Mouse (Mus musculus) liver, postnatal 0 days (tissue): Measurements from ENCODE around the gene Akap7. TPM values are rescaled to one million over a fixed set of nuclear protein-coding genes. Genes with fewer than 3 reads are reported as not detected.
A peak's percentile ranks its signal among the peaks of the same experiment; 100 is the strongest.
"Not testable (repeated sequence)": the region's sequence is repeated elsewhere in the genome, so short reads cannot be mapped to it uniquely, and the experiment has no call there.

ENCODE experiments used
- ATAC-seq: fragments of 200-750 bp; cut with Nextera tagmentation; 2 replicates; pipeline ENCODE4 v1.8.0; 2017; ENCODE audit warnings: mild to moderate bottlenecking, moderate library complexity
- DNase-seq: peaks from one replicate; pipeline ENCODE4 v3.0.0-alpha.2; 2016
- H3K27ac ChIP-seq: fragments of 300-500 bp; sonication (generic); 2 replicates; pipeline ENCODE4 v1.5.1; 2014; ENCODE audit warnings: antibody characterized with exemption, moderate library complexity, mild to moderate bottlenecking, low read depth
- H3K27me3 ChIP-seq: fragments of 300-500 bp; sonication (generic); 2 replicates; pipeline ENCODE4 v1.6.1; 2014; ENCODE audit warnings: low read length, control low read depth, mixed read lengths; ENCODE audit not compliant: insufficient read depth
- H3K36me3 ChIP-seq: fragments of 300-500 bp; sonication (generic); replicated peaks from 2 replicates; pipeline ENCODE4 v1.6.1; 2014; ENCODE audit warnings: mild to moderate bottlenecking, control low read depth, low read length, moderate library complexity, mixed read lengths; ENCODE audit not compliant: insufficient read depth
- H3K4me1 ChIP-seq: fragments of 300-500 bp; sonication (generic); 2 replicates; pipeline ENCODE4 v1.6.1; 2014; ENCODE audit warnings: antibody characterized with exemption, mild to moderate bottlenecking, control low read depth; ENCODE audit not compliant: insufficient read depth
- H3K4me2 ChIP-seq: fragments of 300-500 bp; sonication (generic); 2 replicates; pipeline ENCODE4 v1.6.1; 2014; ENCODE audit warnings: low read depth, mild to moderate bottlenecking, low read length, moderate library complexity, mixed read lengths
- H3K4me3 ChIP-seq: fragments of 300-500 bp; sonication (generic); 2 replicates; pipeline ENCODE4 v1.5.1; 2014; ENCODE audit warnings: low read depth, low read length
- H3K9ac ChIP-seq: fragments of 300-500 bp; sonication (generic); replicated peaks from 2 replicates; pipeline ENCODE4 v1.6.1; 2014; ENCODE audit warnings: mild to moderate bottlenecking, moderate library complexity
- H3K9me3 ChIP-seq: fragments of 300-500 bp; sonication (generic); 2 replicates; pipeline ENCODE4 v1.6.1; 2016; ENCODE audit warnings: mild to moderate bottlenecking, control low read depth, low read length, mixed read lengths
- CTCF ChIP-seq: sonication (generic); IDR thresholded peaks from 2 replicates; pipeline ENCODE4 v1.5.1; 2016; ENCODE audit warnings: antibody characterized with exemption, low read depth
- EP300 ChIP-seq: IDR thresholded peaks from 2 replicates; pipeline ENCODE4 v1.6.1; 2016; ENCODE audit warnings: antibody characterized with exemption, low read depth, mild to moderate bottlenecking
- WGBS: fragments of 180-500 bp; shearing (Covaris S2); extraction: QIAGEN DNeasy Blood & Tissue Kit; methylation state at CpG from one replicate; pipeline ENCODE4 v1.1.7; 2014; ENCODE audit not compliant: insufficient replicate concordance; 5-methylcytosine and 5-hydroxymethylcytosine counted together
- polyA plus RNA-seq: library from polyadenylated mRNA; unstranded; fragments of >200 nt; fragmentation: Nextera tagmentation; extraction: Ambion mirVana; gene quantifications from 2 replicates; pipeline ENCODE4 v1.2.1, GENCODE M21; 2015

Akap7 gene
- polyA plus RNA-seq, 1 experiment from 2014 or later: 15.9 TPM

DNA sequence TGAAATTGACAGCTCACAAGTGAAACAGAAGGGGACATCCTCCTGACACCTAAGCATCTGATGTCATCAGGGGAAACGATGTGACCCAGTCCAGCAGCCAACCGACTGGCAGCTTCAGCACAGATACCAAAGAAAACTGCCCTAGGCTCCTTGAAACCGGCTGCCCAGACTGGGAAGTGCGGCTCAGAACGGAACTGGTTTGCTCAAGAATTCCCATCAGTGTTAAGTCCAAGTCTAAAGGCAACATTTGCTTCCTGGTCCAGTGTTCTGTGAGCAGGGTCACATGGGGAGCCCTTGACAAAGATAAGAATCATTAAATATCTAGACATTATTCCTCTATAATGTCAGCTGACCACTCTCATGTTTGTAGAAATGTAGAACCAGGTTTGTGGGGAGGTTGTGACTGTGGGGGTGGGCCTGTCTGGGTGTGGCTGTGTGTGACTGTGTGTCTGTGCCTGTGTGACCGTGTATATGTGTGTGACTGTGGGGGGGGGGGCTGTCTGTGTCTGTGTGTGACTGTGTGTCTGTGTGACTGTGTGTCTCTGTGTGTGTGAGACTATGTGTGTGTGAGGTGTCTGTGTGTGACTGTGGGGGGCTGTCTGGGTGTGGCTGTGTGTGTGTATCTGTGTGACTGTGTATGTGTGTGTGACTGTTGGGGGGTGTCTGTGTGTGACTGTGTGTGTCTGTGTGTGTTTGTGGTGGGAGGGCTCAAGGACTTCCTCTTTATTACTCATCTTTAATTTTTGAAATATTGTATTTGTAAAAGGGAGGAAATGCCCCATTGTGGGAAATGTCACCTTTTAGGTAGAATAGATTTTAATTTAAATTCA lies 140.1 kb downstream of the Akap7 start:
- no peak for DNase-seq
- H3K27ac ChIP-seq: no peak overlapping the region
- WGBS: 74% methylated on average over 6 of the region's 6 CpGs
- no peak overlapping the region for H3K4me3 ChIP-seq
- H3K36me3 ChIP-seq: no peaks in the 10 kb centered on the region
- H3K27me3 ChIP-seq: no peaks in the 10 kb centered on the region
- H3K9ac ChIP-seq: no peak overlapping the region
- H3K4me1 ChIP-seq: no peaks in the 10 kb centered on the region
- ATAC-seq: no peak
- H3K4me2 ChIP-seq: no peak overlapping the region
- TF ChIP-seq EP300 (no peak), CTCF (no peak)
- H3K9me3 ChIP-seq: no peaks in the 10 kb centered on the region

DNA sequence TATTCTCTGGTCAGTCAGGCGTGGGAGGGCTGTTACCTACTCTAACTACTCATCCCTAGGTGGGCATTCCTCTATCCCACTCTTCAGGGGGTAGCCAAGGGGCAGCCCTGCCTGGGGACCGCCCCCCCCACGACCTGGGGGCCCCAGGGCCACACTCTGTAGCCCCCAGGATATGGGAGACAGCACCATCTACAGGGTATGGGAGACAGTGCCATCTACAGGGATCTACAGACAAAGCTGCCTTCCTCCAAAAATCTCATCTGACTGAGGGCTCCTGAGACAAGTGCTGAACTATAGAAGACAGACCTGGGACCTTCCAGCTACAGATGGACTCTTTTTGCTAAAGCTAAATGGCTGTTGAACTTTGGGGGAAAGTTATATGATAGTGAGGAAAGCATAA lies 144.2 kb downstream of the Akap7 start:
- not testable (repeated sequence) for H3K27me3 ChIP-seq, H3K36me3 ChIP-seq, H3K9ac ChIP-seq, DNase-seq, H3K27ac ChIP-seq, H3K4me1 ChIP-seq, H3K4me3 ChIP-seq, H3K4me2 ChIP-seq, ATAC-seq, H3K9me3 ChIP-seq
- TF ChIP-seq CTCF: peak; percentile 43
- 29% methylated on average over 3 of the region's 3 CpGs for WGBS

DNA sequence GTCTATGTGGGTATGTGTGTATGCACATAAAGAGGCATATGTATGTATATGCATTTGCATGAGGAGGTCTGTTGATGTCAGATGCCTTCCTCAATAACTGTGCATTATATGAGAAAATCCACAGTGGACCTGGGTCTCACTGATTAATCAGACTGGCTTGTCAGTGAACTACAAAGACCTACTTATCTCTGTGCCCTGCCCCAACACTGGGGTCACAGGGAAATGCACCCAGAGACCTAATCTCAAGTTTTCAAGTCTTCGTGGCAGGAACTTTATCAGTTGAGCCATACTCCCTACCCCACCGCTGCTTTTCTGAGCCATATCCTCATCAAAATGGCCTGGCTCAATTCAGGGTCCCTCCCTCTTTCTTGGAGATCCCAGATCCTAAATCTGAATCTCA lies 146.0 kb downstream of the Akap7 start:
- H3K4me3 ChIP-seq: no peak overlapping the region
- peak; percentile 27; the same call in 1 of the 2 replicates for ATAC-seq
- H3K4me1 ChIP-seq: no peaks in the 10 kb centered on the region
- no peak overlapping the region for H3K4me2 ChIP-seq
- no peaks in the 10 kb centered on the region for H3K27me3 ChIP-seq
- TF ChIP-seq CTCF (no peak), EP300 (peak; percentile 60; the same call in 1 of the 2 replicates)
- 28% methylated on average over 2 of the region's 2 CpGs for WGBS
- no peak for DNase-seq
- H3K36me3 ChIP-seq: no peaks in the 10 kb centered on the region
- no peaks in the 10 kb centered on the region for H3K9me3 ChIP-seq
- no peak overlapping the region for H3K27ac ChIP-seq
- no peak overlapping the region for H3K9ac ChIP-seq

DNA sequence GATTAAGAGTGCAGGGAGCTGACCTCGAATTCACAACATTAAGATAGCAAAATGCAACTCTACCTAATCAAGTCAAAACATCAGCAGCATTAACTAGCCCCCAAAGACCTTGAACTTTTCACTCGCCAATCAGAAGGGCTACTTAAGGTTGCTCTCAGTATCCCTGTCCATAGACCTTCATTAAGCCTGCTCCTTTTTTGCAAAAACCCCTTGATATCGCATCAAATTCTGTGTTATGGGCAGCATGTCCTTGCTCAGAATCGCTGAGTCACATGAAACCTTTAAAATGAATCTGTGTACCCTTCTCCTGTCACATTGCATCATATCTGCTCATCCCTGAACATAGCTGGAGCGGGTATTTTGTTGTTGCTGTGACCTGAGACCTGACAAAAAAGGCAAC lies 149.0 kb downstream of the Akap7 start:
- peaks cover 4% of the 10 kb centered on the region; the same call in 1 of the 2 replicates for H3K4me1 ChIP-seq
- no peaks in the 10 kb centered on the region for H3K27me3 ChIP-seq
- H3K36me3 ChIP-seq: no peaks in the 10 kb centered on the region
- H3K9me3 ChIP-seq: no peaks in the 10 kb centered on the region
- no peak overlapping the region for H3K4me2 ChIP-seq
- no peak overlapping the region for H3K27ac ChIP-seq
- TF ChIP-seq CTCF (no peak), EP300 (no peak)
- DNase-seq (no peak), ATAC-seq (no peak)
- whole genome bisulfite sequencing: 65% methylated on average over 5 of the region's 5 CpGs
- H3K4me3 ChIP-seq: no peak overlapping the region
- H3K9ac ChIP-seq: no peak overlapping the region

DNA sequence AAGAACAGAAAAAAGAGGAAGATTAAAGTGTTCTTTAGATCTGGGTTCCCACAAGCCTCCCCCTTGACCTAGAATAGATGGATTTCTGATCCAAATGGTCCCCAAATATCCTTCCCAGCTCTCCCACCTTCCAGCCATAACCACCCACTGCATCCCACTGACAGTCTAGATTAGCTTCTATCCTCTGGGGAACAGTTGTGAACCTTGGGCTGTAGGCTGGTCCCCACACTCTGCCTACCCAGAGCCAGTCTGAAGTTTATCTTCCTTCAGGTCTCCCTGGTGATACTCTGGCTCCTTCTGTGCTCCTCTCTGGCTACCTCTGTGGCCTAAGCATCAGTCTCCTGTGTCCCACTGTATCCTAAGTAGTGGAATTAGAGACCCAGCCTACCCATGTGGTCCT lies 150.3 kb downstream of the Akap7 start:
- Histone ChIP-seq H3K9me3 (no peaks in the 10 kb centered on the region), H3K9ac (no peak overlapping the region), H3K4me1 (peaks cover 4% of the 10 kb centered on the region; the same call in 1 of the 2 replicates), H3K4me2 (no peak overlapping the region), H3K4me3 (no peak overlapping the region), H3K27me3 (no peaks in the 10 kb centered on the region), H3K36me3 (no peaks in the 10 kb centered on the region), H3K27ac (no peak overlapping the region)
- TF ChIP-seq CTCF (no peak), EP300 (no peak)
- DNase-seq (no peak), ATAC-seq (no peak)

DNA sequence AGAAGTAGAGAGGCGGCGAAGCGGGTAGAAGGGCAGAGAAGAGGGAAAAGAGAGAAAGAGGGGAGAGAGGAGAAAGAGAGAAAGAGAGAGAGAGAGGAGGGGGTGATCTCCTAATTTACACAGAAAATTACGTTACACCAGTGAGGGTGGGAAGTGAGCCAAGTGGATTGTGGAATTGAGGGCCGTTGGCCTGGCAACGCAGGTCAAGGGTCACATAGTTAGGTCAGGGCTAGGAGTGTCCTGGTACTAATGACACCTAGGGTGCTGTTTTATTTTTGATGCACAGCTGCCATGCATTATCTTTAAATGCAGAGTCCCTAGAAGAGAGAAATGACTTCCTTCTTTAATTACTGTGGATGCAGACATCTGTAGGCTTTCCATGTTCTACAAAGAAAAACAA lies 153.4 kb downstream of the Akap7 start:
- TF ChIP-seq EP300: no peak
- no peak for TF ChIP-seq CTCF
- DNase-seq (peak; percentile 48), ATAC-seq (peak; percentile 54)
- 64% methylated on average over 6 of the region's 6 CpGs for WGBS
- Histone ChIP-seq H3K27ac (no peak overlapping the region), H3K4me2 (no peak overlapping the region), H3K36me3 (no peaks in the 10 kb centered on the region), H3K9me3 (no peaks in the 10 kb centered on the region), H3K9ac (no peak overlapping the region), H3K4me3 (no peak overlapping the region), H3K27me3 (no peaks in the 10 kb centered on the region), H3K4me1 (peaks cover 8% of the 10 kb centered on the region)
